ENCODE assay signal across 28 mouse cellular contexts in the genomic region with DNA sequence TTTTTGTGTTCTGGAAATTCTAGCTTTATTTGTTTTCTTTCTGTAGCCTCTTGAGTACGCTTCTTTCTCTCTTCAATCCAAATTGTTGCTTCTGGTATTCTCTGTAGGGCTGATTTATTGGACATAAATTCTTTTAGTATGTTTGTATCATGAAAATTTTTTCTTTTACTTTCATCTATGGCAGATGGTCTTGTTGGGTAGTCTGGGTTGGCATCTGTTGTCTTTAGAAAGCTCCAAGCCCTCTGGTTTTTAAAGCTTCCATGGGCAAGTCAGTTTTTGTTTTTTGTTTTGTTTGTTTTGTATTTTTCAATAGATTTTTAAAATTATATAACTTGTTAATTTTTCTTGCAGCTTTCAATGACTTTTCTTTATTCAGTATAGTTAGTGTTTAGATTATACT.
"Had no signal": no experiment of that assay in that cellular context is flagged by ENCODE, and none has a peak within 500 bp of the region (broad histone marks: within the 10 kb centered on the region; RNA-seq: fewer than 3 reads in every experiment).

No protein-coding gene starts in this region.

- DNase-seq: left cerebral cortex, postnatal 4 days; liver; liver, embryonic 13.5 days; liver, postnatal 0 days; lung, adult 18-20 months; lung, adult 2 months; lung, embryonic 14.5 days; lung, postnatal 10 days; lung, postnatal 14 days; lung, postnatal 36 days; lung, postnatal 4 days; midbrain, embryonic 14.5 days had no signal

- H3K4me3 ChIP-seq: limb, embryonic 10.5 days; limb, embryonic 12.5 days; limb, embryonic 13.5 days; limb, embryonic 15.5 days; liver, embryonic 12.5 days; liver, embryonic 13.5 days; liver, embryonic 15.5 days; lung, embryonic 15.5 days; megakaryocyte, embryonic 14.5 days; midbrain, embryonic 10.5 days; midbrain, embryonic 12.5 days; midbrain, embryonic 13.5 days; midbrain, embryonic 15.5 days; myocyte; neural tube, embryonic 12.5 days had no signal

- H3K27ac ChIP-seq: limb, embryonic 10.5 days; limb, embryonic 12.5 days; limb, embryonic 13.5 days; limb, embryonic 15.5 days; liver, embryonic 12.5 days; liver, embryonic 13.5 days; liver, embryonic 14.5 days; liver, embryonic 15.5 days; lung, embryonic 15.5 days; macrophage; midbrain, embryonic 10.5 days; midbrain, embryonic 12.5 days; midbrain, embryonic 13.5 days; midbrain, embryonic 15.5 days; neural tube, embryonic 12.5 days had no signal
